Mouse (Mus musculus) lung, adult 2 months (tissue): ENCODE data around the gene Npas3. TPM values are rescaled to one million over a fixed set of nuclear protein-coding genes. Genes with fewer than 3 reads are reported as not detected.

Source experiments
- DNase-seq: peaks from one replicate; pipeline ENCODE4 v3.0.0; 2022
- H3K4me1 ChIP-seq: fragments of 200-500 bp; 2 replicates; pipeline ENCODE4 v1.6.1; 2011; ENCODE audit warnings: low read length; ENCODE audit not compliant: control insufficient read depth, insufficient read depth
- H3K4me3 ChIP-seq: fragments of 200-500 bp; replicated peaks from 2 replicates; pipeline ENCODE3; 2011; ENCODE audit warnings: low read depth, mild to moderate bottlenecking, control low read depth, low read length; ENCODE audit errors: extremely low read depth
- CTCF ChIP-seq: fragments of 200-500 bp; IDR thresholded peaks from 2 replicates; pipeline ENCODE4 v1.5.1; 2011; ENCODE audit warnings: mild to moderate bottlenecking, low read length, control low read depth; ENCODE audit not compliant: insufficient read depth
- POLR2A ChIP-seq: fragments of 200-500 bp; IDR thresholded peaks from 2 replicates; pipeline ENCODE4 v1.6.1; 2011; ENCODE audit warnings: low read depth, mild to moderate bottlenecking, control low read depth, low read length, borderline replicate concordance; ENCODE audit errors: extremely low read depth
- WGBS: fragments of 180-500 bp; shearing (Covaris S2); methylation state at CpG from one replicate; pipeline ENCODE4 v1.1.7; 2018; 5-methylcytosine and 5-hydroxymethylcytosine counted together
- polyA plus RNA-seq: library from polyadenylated mRNA; depleted of rRNA; stranded (reverse); fragments of >200 nt; gene quantifications from 2 replicates; pipeline ENCODE4 v1.2.3, GENCODE M21; 2012

Npas3 gene
- polyA plus RNA-seq, 1 experiment: 0.05 TPM

DNA sequence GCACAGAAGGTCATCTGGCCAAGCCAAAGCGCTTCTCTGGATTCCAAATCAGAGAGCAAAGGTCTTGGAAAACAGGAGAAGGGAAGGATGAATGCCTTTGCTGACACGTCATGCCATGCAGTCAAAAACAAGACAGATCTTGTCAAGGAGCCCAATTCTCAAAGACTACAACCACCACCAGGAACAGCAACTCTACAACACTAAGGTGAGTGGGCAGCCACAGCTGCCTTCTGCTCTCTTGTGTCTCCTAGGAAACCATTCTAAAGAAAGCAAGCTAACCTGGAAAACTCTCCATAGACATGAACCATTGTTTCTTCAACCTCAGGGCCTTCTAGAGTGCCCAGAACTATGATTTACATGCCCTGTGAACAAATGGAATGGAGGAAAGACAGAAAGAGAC, 825.5 kb downstream of the Npas3 start:
- Histone ChIP-seq H3K4me3 (no peak overlapping the region), H3K4me1 (no peaks in the 10 kb centered on the region)
- TF ChIP-seq POLR2A (no peak), CTCF (no peak)
- WGBS: 88% methylated on average over 2 of the region's 2 CpGs
- DNase-seq: no peak

DNA sequence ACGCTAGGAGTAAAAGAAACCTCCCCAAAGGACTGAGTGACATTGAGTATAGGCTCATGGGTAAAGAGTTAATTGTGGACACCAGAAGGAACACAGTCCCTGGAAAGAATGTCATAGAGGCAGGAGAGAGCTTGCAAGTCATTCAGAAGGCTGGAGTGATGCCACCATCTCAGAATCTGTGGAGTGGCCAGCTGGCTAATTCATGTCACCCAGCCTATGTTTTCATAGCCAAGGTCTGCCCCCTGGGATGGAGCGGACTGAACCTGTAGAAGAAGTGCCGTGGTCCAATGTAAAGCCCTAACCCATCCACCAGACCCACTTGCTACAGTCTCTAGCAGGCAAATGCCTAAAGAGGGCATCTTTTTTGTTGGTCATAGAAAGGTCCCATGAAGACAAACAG, 832.5 kb downstream of the Npas3 start:
- WGBS: 95% methylated on average over 3 of the region's 3 CpGs
- TF ChIP-seq CTCF: no peak
- no peak for TF ChIP-seq POLR2A
- no peaks in the 10 kb centered on the region for H3K4me1 ChIP-seq
- no peak for DNase-seq
- no peak overlapping the region for H3K4me3 ChIP-seq

DNA sequence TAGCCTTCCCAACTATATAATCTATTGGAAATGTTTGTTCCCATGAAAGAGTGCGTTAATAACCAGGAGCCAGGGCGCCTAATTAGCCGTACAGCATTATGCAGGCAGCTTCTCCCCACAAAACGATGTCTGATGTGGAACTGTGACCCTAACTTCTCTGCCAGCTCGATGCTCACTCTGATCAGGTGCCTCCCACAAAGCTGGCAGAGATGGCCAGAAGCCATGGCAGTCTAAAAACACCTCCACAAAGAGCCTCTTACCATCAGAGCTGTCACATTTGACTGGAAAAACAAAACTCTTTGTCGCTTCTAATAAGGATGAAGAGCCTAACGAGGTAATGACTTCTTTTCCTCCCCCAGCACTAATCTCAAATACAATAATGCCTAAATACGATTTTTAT, 845.3 kb downstream of the Npas3 start:
- WGBS: 76% methylated on average over 8 of the region's 8 CpGs
- no peak for DNase-seq
- no peaks in the 10 kb centered on the region for H3K4me1 ChIP-seq
- no peak overlapping the region for H3K4me3 ChIP-seq
- TF ChIP-seq POLR2A (no peak), CTCF (no peak)

DNA sequence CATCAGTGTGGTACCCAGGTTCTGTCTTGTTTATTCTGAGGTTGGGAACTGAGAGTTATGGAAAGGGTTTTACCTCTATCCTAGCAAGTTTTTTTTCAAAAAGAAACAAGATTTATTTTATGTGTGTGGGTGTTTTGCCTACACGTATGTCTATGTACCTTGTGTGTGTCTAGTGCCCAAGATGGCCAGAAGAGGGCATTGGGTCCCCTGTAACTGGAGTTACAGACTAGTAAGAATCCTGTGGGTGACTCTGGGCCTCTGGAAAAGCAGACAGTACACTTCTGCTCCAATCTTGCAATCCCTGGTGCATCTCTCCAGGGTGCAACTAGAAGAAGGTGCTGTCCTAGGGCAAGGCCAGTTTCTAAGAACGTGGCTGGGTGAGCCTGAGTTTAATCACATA, 848.0 kb downstream of the Npas3 start:
- no peak for DNase-seq
- Histone ChIP-seq H3K4me3 (no peak overlapping the region), H3K4me1 (no peaks in the 10 kb centered on the region)
- TF ChIP-seq CTCF (no peak), POLR2A (no peak)
- WGBS: 65% methylated on average over 2 of the region's 2 CpGs

DNA sequence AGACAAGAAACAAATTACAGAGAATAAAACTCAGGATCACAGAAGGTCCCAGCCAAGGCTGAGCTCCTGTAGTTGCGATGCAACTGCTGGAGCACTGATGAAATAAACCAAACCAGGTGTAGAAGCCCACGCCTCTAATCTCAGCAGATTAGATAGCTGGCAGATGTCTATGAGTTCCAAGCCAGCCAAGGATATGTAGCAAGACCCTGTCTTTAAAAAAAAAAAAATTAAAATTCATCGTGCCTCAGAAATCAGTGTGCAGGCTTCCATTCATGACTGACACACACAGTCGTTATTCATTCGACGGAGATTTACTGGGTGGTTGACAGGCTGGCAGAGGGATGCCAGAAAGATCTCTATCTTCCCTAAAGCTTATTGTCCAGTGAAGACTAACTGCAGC, 849.7 kb downstream of the Npas3 start:
- DNase-seq: no peak
- Histone ChIP-seq H3K4me3 (no peak overlapping the region), H3K4me1 (no peaks in the 10 kb centered on the region)
- TF ChIP-seq CTCF (no peak), POLR2A (no peak)
- WGBS: 71% methylated on average over 6 of the region's 6 CpGs

DNA sequence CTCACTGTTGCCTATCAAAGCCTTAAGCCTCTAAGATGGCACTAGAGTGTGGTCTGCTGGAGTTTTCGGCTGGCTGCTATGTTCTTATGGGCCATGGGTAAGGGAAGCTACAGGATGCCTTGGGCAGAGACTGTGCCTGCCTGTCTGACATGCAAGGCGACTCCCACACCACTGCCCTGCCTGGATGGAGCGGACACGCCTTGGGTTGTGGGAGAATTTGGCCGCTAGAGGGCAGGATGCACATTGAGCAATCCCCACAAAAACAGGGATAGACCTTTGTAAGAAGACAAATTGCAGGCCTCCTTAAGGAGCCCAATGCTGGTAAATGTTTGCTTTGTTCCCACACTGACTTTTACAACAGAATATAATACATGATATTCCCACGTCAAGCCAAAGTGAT, 850.3 kb downstream of the Npas3 start:
- no peak overlapping the region for H3K4me3 ChIP-seq
- 14% methylated on average over 6 of the region's 6 CpGs for WGBS
- peak; percentile 63 for DNase-seq

GRCm38 (mm10) chr12:54099458-54099857, 851.0 kb downstream of the Npas3 start:
- Histone ChIP-seq H3K4me3 (no peak overlapping the region), H3K4me1 (no peaks in the 10 kb centered on the region)
- WGBS: 96% methylated on average over 3 of the region's 3 CpGs
- DNase-seq: no peak
- no peak for TF ChIP-seq CTCF
- TF ChIP-seq POLR2A: no peak

More for the DNA sequence above, 850.3 kb downstream of the Npas3 start:
- TF ChIP-seq POLR2A (no peak), CTCF (peak; percentile 89)
- H3K4me1 ChIP-seq: no peaks in the 10 kb centered on the region

GRCm38 (mm10) chr12:54101307-54101870, 852.9 kb downstream of the Npas3 start:
- DNase-seq: no peak
- 82% methylated on average over 5 of the region's 5 CpGs for WGBS
- Histone ChIP-seq H3K4me1 (no peaks in the 10 kb centered on the region), H3K4me3 (no peak overlapping the region)
- TF ChIP-seq POLR2A (no peak), CTCF (no peak)

DNA sequence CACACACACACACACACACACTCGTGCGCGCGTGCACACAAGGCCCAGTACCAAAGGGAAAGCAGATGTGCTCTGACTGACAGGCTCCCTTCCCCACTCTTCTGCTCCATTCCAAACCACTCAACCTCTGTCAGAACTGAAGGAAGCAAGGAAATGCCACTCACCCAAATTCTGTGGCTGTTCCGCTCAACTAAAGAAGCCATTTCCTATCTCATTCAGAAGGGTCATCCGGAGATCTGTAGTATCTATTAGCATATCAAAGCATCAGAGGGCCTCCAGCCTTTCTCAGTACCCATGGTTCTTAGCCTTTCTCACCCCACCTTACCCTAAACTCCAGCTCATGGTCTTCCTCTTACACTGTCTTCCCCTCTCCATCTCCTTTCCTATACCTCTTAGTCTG, 854.0 kb downstream of the Npas3 start:
- no peaks in the 10 kb centered on the region for H3K4me1 ChIP-seq
- WGBS: 74% methylated on average over 6 of the region's 6 CpGs
- no peak for DNase-seq
- TF ChIP-seq POLR2A: no peak
- TF ChIP-seq CTCF: no peak
- no peak overlapping the region for H3K4me3 ChIP-seq

- H3K4me1 ChIP-seq: no peaks in the 10 kb centered on the region
- H3K4me3 ChIP-seq: no peak overlapping the region
- WGBS: 28% methylated on average over 5 of the region's 5 CpGs
- DNase-seq: no peak
- TF ChIP-seq CTCF (no peak), POLR2A (no peak)
Measured at GRCm38 (mm10) chr12:54105531-54105930, 857.1 kb downstream of the Npas3 start.
